Mouse (Mus musculus) liver, postnatal 0 days (tissue): ENCODE data around the gene Sec14l2. TPM values are rescaled to one million over a fixed set of nuclear protein-coding genes. Genes with fewer than 3 reads are reported as not detected.

Experiments
- ATAC-seq: fragments of 200-750 bp; cut with Nextera tagmentation; 2 replicates; pipeline ENCODE4 v1.8.0; 2017; ENCODE audit warnings: mild to moderate bottlenecking, moderate library complexity
- DNase-seq: peaks from one replicate; pipeline ENCODE4 v3.0.0-alpha.2; 2016
- H3K27ac ChIP-seq: fragments of 300-500 bp; sonication (generic); 2 replicates; pipeline ENCODE4 v1.5.1; 2014; ENCODE audit warnings: antibody characterized with exemption, moderate library complexity, mild to moderate bottlenecking, low read depth
- H3K27me3 ChIP-seq: fragments of 300-500 bp; sonication (generic); 2 replicates; pipeline ENCODE4 v1.6.1; 2014; ENCODE audit warnings: low read length, control low read depth, mixed read lengths; ENCODE audit not compliant: insufficient read depth
- H3K36me3 ChIP-seq: fragments of 300-500 bp; sonication (generic); replicated peaks from 2 replicates; pipeline ENCODE4 v1.6.1; 2014; ENCODE audit warnings: mild to moderate bottlenecking, control low read depth, low read length, moderate library complexity, mixed read lengths; ENCODE audit not compliant: insufficient read depth
- H3K4me1 ChIP-seq: fragments of 300-500 bp; sonication (generic); 2 replicates; pipeline ENCODE4 v1.6.1; 2014; ENCODE audit warnings: antibody characterized with exemption, mild to moderate bottlenecking, control low read depth; ENCODE audit not compliant: insufficient read depth
- H3K4me2 ChIP-seq: fragments of 300-500 bp; sonication (generic); 2 replicates; pipeline ENCODE4 v1.6.1; 2014; ENCODE audit warnings: low read depth, mild to moderate bottlenecking, low read length, moderate library complexity, mixed read lengths
- H3K4me3 ChIP-seq: fragments of 300-500 bp; sonication (generic); 2 replicates; pipeline ENCODE4 v1.5.1; 2014; ENCODE audit warnings: low read depth, low read length
- H3K9ac ChIP-seq: fragments of 300-500 bp; sonication (generic); replicated peaks from 2 replicates; pipeline ENCODE4 v1.6.1; 2014; ENCODE audit warnings: mild to moderate bottlenecking, moderate library complexity
- H3K9me3 ChIP-seq: fragments of 300-500 bp; sonication (generic); 2 replicates; pipeline ENCODE4 v1.6.1; 2016; ENCODE audit warnings: mild to moderate bottlenecking, control low read depth, low read length, mixed read lengths
- CTCF ChIP-seq: sonication (generic); IDR thresholded peaks from 2 replicates; pipeline ENCODE4 v1.5.1; 2016; ENCODE audit warnings: antibody characterized with exemption, low read depth
- EP300 ChIP-seq: IDR thresholded peaks from 2 replicates; pipeline ENCODE4 v1.6.1; 2016; ENCODE audit warnings: antibody characterized with exemption, low read depth, mild to moderate bottlenecking
- WGBS: fragments of 180-500 bp; shearing (Covaris S2); extraction: QIAGEN DNeasy Blood & Tissue Kit; methylation state at CpG from one replicate; pipeline ENCODE4 v1.1.7; 2014; ENCODE audit not compliant: insufficient replicate concordance; 5-methylcytosine and 5-hydroxymethylcytosine counted together
- polyA plus RNA-seq: library from polyadenylated mRNA; unstranded; fragments of >200 nt; fragmentation: Nextera tagmentation; extraction: Ambion mirVana; gene quantifications from 2 replicates; pipeline ENCODE4 v1.2.1, GENCODE M21; 2015

Sec14l2 gene
- polyA plus RNA-seq, 1 experiment from 2014 or later = 54.2 TPM

DNA sequence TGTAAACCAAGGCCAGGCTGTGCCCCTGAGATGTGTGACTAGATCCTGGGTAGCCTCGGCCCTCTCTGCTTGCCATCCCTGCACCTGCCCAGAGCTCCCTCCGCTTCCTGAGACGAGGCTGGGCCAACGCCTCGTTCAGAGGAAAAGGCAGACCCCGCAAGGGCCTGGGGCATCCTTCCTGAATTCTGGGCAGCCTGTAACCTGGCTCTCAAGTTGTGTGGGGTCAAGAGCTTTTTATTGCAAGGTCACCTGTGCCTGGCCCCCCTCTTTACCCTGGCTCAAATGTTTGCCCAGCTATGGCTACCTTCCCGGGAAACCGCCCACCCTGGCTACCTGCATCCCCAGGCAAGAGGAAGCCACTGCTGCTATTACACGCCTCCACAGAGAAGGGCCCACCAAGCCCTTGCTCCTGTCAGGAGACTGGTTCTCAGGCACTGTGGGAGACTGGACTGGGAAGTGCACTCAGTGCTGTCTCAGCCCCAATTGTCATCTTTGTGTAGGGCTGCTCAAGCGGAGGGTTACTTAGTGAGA is 26.1 kb downstream of the Sec14l2 start:
- no peak for TF ChIP-seq EP300
- no peak for TF ChIP-seq CTCF
- no peak for DNase-seq
- peaks cover 11% of the 10 kb centered on the region for H3K36me3 ChIP-seq
- H3K27ac ChIP-seq = peak overlapping the region; percentile 76
- peak overlapping the region; percentile 85 for H3K4me2 ChIP-seq
- no peaks in the 10 kb centered on the region for H3K27me3 ChIP-seq
- WGBS = 30% methylated on average over 10 of the region's 10 CpGs
- H3K4me1 ChIP-seq = peaks cover 36% of the 10 kb centered on the region
- no peaks in the 10 kb centered on the region for H3K9me3 ChIP-seq
- peak overlapping the region; percentile 60 for H3K4me3 ChIP-seq
- peak; percentile 16 for ATAC-seq
- H3K9ac ChIP-seq = peak overlapping the region; percentile 74

- peak overlapping the region; percentile 87 for H3K27ac ChIP-seq
- peak overlapping the region; percentile 60 for H3K4me3 ChIP-seq
- peaks cover 14% of the 10 kb centered on the region for H3K36me3 ChIP-seq
- H3K4me1 ChIP-seq = peaks cover 36% of the 10 kb centered on the region
- ATAC-seq (peak; percentile 93), DNase-seq (peak; percentile 98)
- TF ChIP-seq EP300 (peak; percentile 81; the same call in 1 of the 2 replicates), CTCF (no peak)
- 2% methylated on average over 45 of the region's 45 CpGs for WGBS
- peak overlapping the region; percentile 85 for H3K4me2 ChIP-seq
- no peaks in the 10 kb centered on the region; the same call in 1 of the 2 replicates for H3K9me3 ChIP-seq
- H3K27me3 ChIP-seq = no peaks in the 10 kb centered on the region
- H3K9ac ChIP-seq = peak overlapping the region; percentile 74
Measured at GRCm38 (mm10) chr11:4096054-4096984, 26.9 kb downstream of the Sec14l2 start.

GRCm38 (mm10) chr11:4095171-4096053 is 27.8 kb downstream of the Sec14l2 start, which contains the start of gene Mtfp1:
Mtfp1 (minus strand) TSS chr11:4095445.
- H3K4me1 ChIP-seq = peaks cover 36% of the 10 kb centered on the region
- peak within 1 kb of the TSS; percentile 87 for H3K27ac ChIP-seq
- ATAC-seq = no peak
- H3K36me3 ChIP-seq = peaks cover 17% of the 10 kb centered on the region
- H3K27me3 ChIP-seq = no peaks in the 10 kb centered on the region
- peak within 1 kb of the TSS; percentile 60 for H3K4me3 ChIP-seq
- H3K4me2 ChIP-seq = peak within 1 kb of the TSS; percentile 85
- WGBS = 5% methylated on average over 34 of the region's 34 CpGs
- TF ChIP-seq EP300 = no peak
- peak; percentile 35; the same call in 1 of the 2 replicates for TF ChIP-seq CTCF
- H3K9ac ChIP-seq = peak within 1 kb of the TSS; percentile 64
- DNase-seq = peak; percentile 71
- H3K9me3 ChIP-seq = no peaks in the 10 kb centered on the region; the same call in 1 of the 2 replicates

DNA sequence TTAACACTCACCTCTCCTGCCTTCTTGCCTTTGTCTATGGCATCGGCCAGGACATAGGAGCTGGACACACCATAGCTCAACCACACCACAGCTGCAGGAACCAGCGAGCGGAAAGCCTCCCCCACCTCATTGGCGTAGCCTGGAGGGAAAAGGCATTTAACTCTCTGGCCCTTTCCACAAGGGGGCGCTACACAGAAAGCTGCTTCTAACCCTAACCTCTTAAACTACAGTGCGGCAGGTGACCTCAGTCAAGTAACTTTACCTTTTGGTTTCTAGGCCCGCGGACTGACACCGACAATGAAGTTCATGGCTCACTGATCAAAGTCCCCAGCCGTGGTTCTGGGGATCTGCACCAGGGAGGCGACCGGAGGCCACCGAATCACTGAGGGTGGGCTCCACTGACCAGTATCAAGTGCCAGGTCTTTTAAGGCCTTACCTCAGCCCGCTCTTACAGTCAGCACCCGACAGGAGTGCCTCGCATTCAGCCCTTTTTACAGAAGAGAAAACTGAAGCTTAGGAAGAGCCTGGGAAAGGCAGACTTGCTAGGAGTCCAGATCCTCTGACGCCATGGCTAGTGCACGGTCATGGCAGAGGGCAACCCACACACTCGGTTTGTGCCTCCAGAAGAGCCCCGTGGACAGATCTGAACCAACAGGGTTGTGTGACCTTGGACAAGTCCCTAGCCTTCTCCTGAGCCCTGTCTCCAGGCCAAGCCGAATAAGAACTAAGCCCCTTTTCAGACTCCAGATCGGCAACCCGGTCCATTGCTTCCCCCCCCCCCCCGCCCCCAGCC is 28.6 kb downstream of the Sec14l2 start:
- H3K4me2 ChIP-seq = peak overlapping the region; percentile 85
- peak; percentile 21 for ATAC-seq
- peak overlapping the region; percentile 87 for H3K27ac ChIP-seq
- H3K36me3 ChIP-seq = peaks cover 17% of the 10 kb centered on the region
- peaks cover 36% of the 10 kb centered on the region for H3K4me1 ChIP-seq
- no peaks in the 10 kb centered on the region for H3K27me3 ChIP-seq
- H3K9me3 ChIP-seq = no peaks in the 10 kb centered on the region; the same call in 1 of the 2 replicates
- 4% methylated on average over 24 of the region's 24 CpGs for WGBS
- H3K4me3 ChIP-seq = peak overlapping the region; percentile 60
- TF ChIP-seq EP300 (no peak), CTCF (peak; percentile 94)
- peak; percentile 86 for DNase-seq
- peak overlapping the region; percentile 64 for H3K9ac ChIP-seq
